Mouse (Mus musculus) kidney, adult 2 months (tissue): ENCODE measurements around the gene Prr29. TPM values are rescaled to one million over a fixed set of nuclear protein-coding genes. Genes with fewer than 3 reads are reported as not detected.

ENCODE experiments used
- DNase-seq: peaks from one replicate; pipeline ENCODE4 v3.0.0; 2021
- H3K27ac ChIP-seq: fragments of 200-500 bp; 2 replicates; pipeline ENCODE4 v1.5.1; 2012; ENCODE audit warnings: low read depth, low read length, control low read depth, inconsistent platforms; ENCODE audit not compliant: insufficient read depth
- H3K27me3 ChIP-seq: fragments of 200-500 bp; replicated peaks from 2 replicates; pipeline ENCODE4 v1.6.1; 2012; ENCODE audit warnings: mild to moderate bottlenecking, moderate library complexity, low read length, inconsistent platforms; ENCODE audit not compliant: control insufficient read depth, insufficient read depth
- H3K36me3 ChIP-seq: fragments of 200-500 bp; 2 replicates; pipeline ENCODE4 v1.6.1; 2012; ENCODE audit warnings: mild to moderate bottlenecking, moderate library complexity, low read length, inconsistent platforms; ENCODE audit not compliant: control insufficient read depth, insufficient read depth
- H3K4me1 ChIP-seq: fragments of 200-500 bp; 2 replicates; pipeline ENCODE4 v1.6.1; 2011; ENCODE audit warnings: low read length; ENCODE audit not compliant: control insufficient read depth, insufficient read depth
- H3K4me3 ChIP-seq: fragments of 200-500 bp; 2 replicates; pipeline ENCODE4 v1.5.1; 2011; ENCODE audit warnings: mild to moderate bottlenecking, low read depth, low read length, control low read depth; ENCODE audit not compliant: insufficient read depth
- CTCF ChIP-seq: fragments of 200-500 bp; conservative IDR thresholded peaks from 2 replicates; pipeline ENCODE4 v1.5.1; 2011; ENCODE audit warnings: low read depth, mild to moderate bottlenecking, control low read depth, low read length, moderate library complexity, mixed read lengths; ENCODE audit not compliant: insufficient read depth, insufficient read length
- POLR2A ChIP-seq: fragments of 200-500 bp; IDR thresholded peaks from one replicate; pipeline ENCODE4 v1.6.1; 2011; ENCODE audit warnings: low read depth, low read length, control low read depth
- WGBS: fragments of 180-500 bp; shearing (Covaris S2); methylation state at CpG from one replicate; pipeline ENCODE4 v1.1.7; 2018; 5-methylcytosine and 5-hydroxymethylcytosine counted together
- polyA plus RNA-seq: library from polyadenylated mRNA; depleted of rRNA; stranded (reverse); fragments of >200 nt; gene quantifications from 2 replicates; pipeline ENCODE4 v1.2.3, GENCODE M21; 2012

Prr29 gene
- polyA plus RNA-seq, 1 experiment, result 0.58 TPM

- no peaks in the 10 kb centered on the region for H3K27me3 ChIP-seq
- no peak overlapping the region for H3K27ac ChIP-seq
- H3K36me3 ChIP-seq, result no peaks in the 10 kb centered on the region
- peak; percentile 30; the same call in 1 of the 2 replicates for TF ChIP-seq CTCF
- TF ChIP-seq POLR2A, result no peak
- peak overlapping the region; percentile 2; the same call in 1 of the 2 replicates for H3K4me3 ChIP-seq
- DNase-seq, result no peak
- WGBS, result 68% methylated on average over 11 of the region's 11 CpGs
- H3K4me1 ChIP-seq, result no peaks in the 10 kb centered on the region
These were observed 15.7 kb downstream of the Prr29 start for GRCm38 (mm10) chr11:106381011-106381410.

- no peaks in the 10 kb centered on the region for H3K36me3 ChIP-seq
- no peaks in the 10 kb centered on the region for H3K27me3 ChIP-seq
- peak overlapping the region; percentile 54 for H3K27ac ChIP-seq
- WGBS, result 56% methylated on average over 7 of the region's 7 CpGs
- TF ChIP-seq POLR2A (no peak), CTCF (peak; percentile 29)
- H3K4me1 ChIP-seq, result no peaks in the 10 kb centered on the region
- peak; percentile 58 for DNase-seq
- H3K4me3 ChIP-seq, result peak overlapping the region; percentile 46
These were observed 16.6 kb downstream of the Prr29 start for GRCm38 (mm10) chr11:106381883-106382282.

- peak overlapping the region; percentile 54 for H3K27ac ChIP-seq
- H3K4me3 ChIP-seq, result peak overlapping the region; percentile 46
- H3K36me3 ChIP-seq, result no peaks in the 10 kb centered on the region
- no peak for TF ChIP-seq CTCF
- 74% methylated on average over 5 of the region's 5 CpGs for WGBS
- no peaks in the 10 kb centered on the region for H3K4me1 ChIP-seq
- H3K27me3 ChIP-seq, result no peaks in the 10 kb centered on the region
- peak; percentile 71 for DNase-seq
These were observed 17.2 kb downstream of the Prr29 start for GRCm38 (mm10) chr11:106382424-106382823.

- 72% methylated on average over 6 of the region's 6 CpGs for WGBS
- TF ChIP-seq POLR2A, result no peak
- TF ChIP-seq CTCF, result no peak
- DNase-seq, result peak; percentile 27
- Histone ChIP-seq H3K36me3 (no peaks in the 10 kb centered on the region), H3K4me3 (no peak overlapping the region), H3K27ac (peak overlapping the region; percentile 66), H3K4me1 (no peaks in the 10 kb centered on the region), H3K27me3 (no peaks in the 10 kb centered on the region)
These were observed 17.9 kb downstream of the Prr29 start for GRCm38 (mm10) chr11:106383051-106383790.

GRCm38 (mm10) chr11:106386409-106386808, 21.1 kb downstream of the Prr29 start:
- DNase-seq, result no peak
- TF ChIP-seq POLR2A, result no peak
- TF ChIP-seq CTCF, result no peak
- Histone ChIP-seq H3K27ac (no peak overlapping the region), H3K4me1 (no peaks in the 10 kb centered on the region), H3K27me3 (no peaks in the 10 kb centered on the region), H3K4me3 (no peak overlapping the region), H3K36me3 (no peaks in the 10 kb centered on the region)
- 86% methylated on average over 3 of the region's 3 CpGs for WGBS

GRCm38 (mm10) chr11:106387020-106387419, 21.7 kb downstream of the Prr29 start:
- H3K36me3 ChIP-seq, result no peaks in the 10 kb centered on the region
- no peaks in the 10 kb centered on the region for H3K4me1 ChIP-seq
- no peak for DNase-seq
- 64% methylated on average over 6 of the region's 6 CpGs for WGBS
- no peaks in the 10 kb centered on the region for H3K27me3 ChIP-seq
- H3K4me3 ChIP-seq, result no peak overlapping the region
- TF ChIP-seq POLR2A (no peak), CTCF (no peak)
- no peak overlapping the region for H3K27ac ChIP-seq

GRCm38 (mm10) chr11:106387791-106388216, 22.5 kb downstream of the Prr29 start, which contains the start of gene Icam2:
Gene Icam2 (minus strand): TSS chr11:106388075.
- TF ChIP-seq CTCF (no peak), POLR2A (no peak)
- H3K27ac ChIP-seq, result peak within 1 kb of the TSS; percentile 59; the same call in 1 of the 2 replicates
- DNase-seq, result peak; percentile 19
- H3K27me3 ChIP-seq, result no peaks in the 10 kb centered on the region
- 64% methylated on average over 6 of the region's 6 CpGs for WGBS
- H3K36me3 ChIP-seq, result no peaks in the 10 kb centered on the region
- no peak within 1 kb of the TSS for H3K4me3 ChIP-seq
- no peaks in the 10 kb centered on the region for H3K4me1 ChIP-seq
